Mouse (Mus musculus) forebrain, embryonic 16.5 days (tissue): ENCODE measurements around the gene Unc5cl. TPM values are rescaled to one million over a fixed set of nuclear protein-coding genes. Genes with fewer than 3 reads are reported as not detected.

Experiments used
- ATAC-seq: fragments of 200-750 bp; cut with Nextera tagmentation; 2 replicates; pipeline ENCODE4 v1.8.0; 2017; ENCODE audit warnings: mild to moderate bottlenecking, moderate library complexity
- H3K27ac ChIP-seq: fragments of 300-500 bp; sonication (generic); 2 replicates; pipeline ENCODE4 v1.5.1; 2014; ENCODE audit warnings: low read length, control low read depth
- H3K27me3 ChIP-seq: fragments of 300-500 bp; sonication (generic); replicated peaks from 2 replicates; pipeline ENCODE4 v1.6.1; 2014; ENCODE audit warnings: low read length; ENCODE audit not compliant: control insufficient read depth, insufficient read depth
- H3K36me3 ChIP-seq: fragments of 300-500 bp; sonication (generic); 2 replicates; pipeline ENCODE4 v1.6.1; 2014; ENCODE audit not compliant: control insufficient read depth, insufficient read depth
- H3K4me1 ChIP-seq: fragments of 300-500 bp; sonication (generic); replicated peaks from 2 replicates; pipeline ENCODE4 v1.6.1; 2014; ENCODE audit warnings: low read length; ENCODE audit not compliant: control insufficient read depth, insufficient read depth
- H3K4me2 ChIP-seq: fragments of 300-500 bp; sonication (generic); 2 replicates; pipeline ENCODE4 v1.6.1; 2014; ENCODE audit warnings: mild to moderate bottlenecking, low read length, control low read depth
- H3K4me3 ChIP-seq: fragments of 300-500 bp; sonication (generic); replicated peaks from 2 replicates; pipeline ENCODE4 v1.5.1; 2014; ENCODE audit warnings: mild to moderate bottlenecking, low read length, control low read depth
- H3K9ac ChIP-seq: fragments of 300-500 bp; sonication (generic); replicated peaks from 2 replicates; pipeline ENCODE4 v1.6.1; 2014; ENCODE audit warnings: low read depth, low read length, control low read depth
- H3K9me3 ChIP-seq: fragments of 300-500 bp; sonication (generic); 2 replicates; pipeline ENCODE4 v1.6.1; 2016; ENCODE audit warnings: low read length; ENCODE audit not compliant: control insufficient read depth
- WGBS: fragments of 180-500 bp; shearing (Covaris S2); extraction: QIAGEN DNeasy Blood & Tissue Kit; methylation state at CpG from one replicate; pipeline ENCODE4 v1.1.7; 2014; 5-methylcytosine and 5-hydroxymethylcytosine counted together
- polyA plus RNA-seq: library from polyadenylated mRNA; unstranded; fragments of >200 nt; fragmentation: Nextera tagmentation; extraction: Ambion mirVana; gene quantifications from 2 replicates; pipeline ENCODE4 v1.2.1, GENCODE M21; 2015

The Unc5cl gene
- polyA plus RNA-seq, 1 experiment from 2014 or later = 0.19 TPM

DNA sequence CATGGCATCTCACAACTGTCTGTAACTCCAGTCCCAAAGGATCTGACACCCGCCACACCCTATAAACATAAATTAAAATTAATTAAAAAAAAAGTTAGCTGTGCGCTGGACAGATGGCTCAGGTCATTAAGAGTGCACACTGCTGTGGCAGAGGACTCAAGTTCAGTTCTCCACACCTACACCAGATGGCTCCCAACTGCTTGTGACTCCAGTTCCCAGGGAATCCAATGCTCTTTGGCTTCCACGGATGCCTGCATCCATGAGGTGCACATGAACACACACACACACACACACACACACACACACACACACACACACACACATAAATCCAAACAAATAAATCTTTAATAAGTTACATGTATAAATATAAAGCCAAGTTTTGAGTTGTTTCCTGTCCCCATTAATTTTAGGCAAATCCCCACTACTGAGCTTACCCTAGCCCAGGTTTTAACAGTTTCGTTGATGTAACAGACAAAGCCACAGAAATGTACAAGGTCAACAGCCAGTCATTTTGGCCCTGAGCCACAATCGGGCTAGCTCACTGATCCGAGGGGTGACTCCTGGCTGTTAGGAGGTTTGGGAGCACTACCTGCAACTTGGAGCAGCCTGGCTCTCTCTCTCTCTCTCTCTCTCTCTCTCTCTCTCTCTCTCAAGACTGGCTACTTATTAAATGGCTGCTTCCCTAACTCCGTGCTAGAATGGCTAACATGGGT is 11.8 kb upstream of the Unc5cl start:
- WGBS = 69% methylated on average over 7 of the region's 7 CpGs
- no peaks in the 10 kb centered on the region for H3K4me1 ChIP-seq
- H3K9ac ChIP-seq = no peak overlapping the region
- H3K27ac ChIP-seq = no peak overlapping the region
- H3K4me2 ChIP-seq = no peak overlapping the region
- H3K36me3 ChIP-seq = no peaks in the 10 kb centered on the region
- no peaks in the 10 kb centered on the region for H3K9me3 ChIP-seq
- H3K27me3 ChIP-seq = no peaks in the 10 kb centered on the region
- no peak overlapping the region for H3K4me3 ChIP-seq
- ATAC-seq = peak; percentile 33; the same call in 1 of the 2 replicates

DNA sequence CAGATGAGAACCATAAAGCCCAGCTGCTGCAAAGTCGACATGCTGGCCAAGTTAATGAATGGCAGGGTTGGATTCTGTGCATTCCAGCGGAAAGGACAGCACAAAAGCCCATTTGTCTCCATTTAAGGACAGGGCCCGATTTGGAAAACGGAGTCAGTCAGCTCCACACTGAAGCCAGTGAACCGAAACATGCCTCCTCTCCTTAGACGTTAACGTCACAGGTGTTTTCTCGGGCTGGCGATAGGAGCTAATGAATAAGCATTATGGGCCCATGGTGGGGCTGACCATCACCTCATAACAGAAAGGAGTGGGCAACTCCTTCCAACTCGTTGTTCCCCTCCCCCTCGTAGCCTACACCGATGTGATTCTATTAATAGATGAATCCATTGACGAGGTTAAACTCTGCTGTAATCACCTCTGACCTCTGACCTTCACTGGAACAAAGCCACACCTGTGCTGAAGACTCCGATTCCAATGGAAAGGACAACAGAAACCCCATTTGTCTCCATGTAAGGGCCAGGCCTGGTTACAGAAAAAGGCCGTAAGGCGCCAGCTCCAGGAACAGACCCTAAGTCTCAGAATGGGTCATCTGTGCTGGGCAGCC is 11.1 kb upstream of the Unc5cl start:
- ATAC-seq = no peak
- no peak overlapping the region for H3K4me2 ChIP-seq
- no peak overlapping the region for H3K9ac ChIP-seq
- WGBS = 47% methylated on average over 16 of the region's 16 CpGs
- no peaks in the 10 kb centered on the region for H3K27me3 ChIP-seq
- no peaks in the 10 kb centered on the region for H3K9me3 ChIP-seq
- H3K4me3 ChIP-seq = no peak overlapping the region
- H3K36me3 ChIP-seq = no peaks in the 10 kb centered on the region
- no peaks in the 10 kb centered on the region for H3K4me1 ChIP-seq
- H3K27ac ChIP-seq = no peak overlapping the region

DNA sequence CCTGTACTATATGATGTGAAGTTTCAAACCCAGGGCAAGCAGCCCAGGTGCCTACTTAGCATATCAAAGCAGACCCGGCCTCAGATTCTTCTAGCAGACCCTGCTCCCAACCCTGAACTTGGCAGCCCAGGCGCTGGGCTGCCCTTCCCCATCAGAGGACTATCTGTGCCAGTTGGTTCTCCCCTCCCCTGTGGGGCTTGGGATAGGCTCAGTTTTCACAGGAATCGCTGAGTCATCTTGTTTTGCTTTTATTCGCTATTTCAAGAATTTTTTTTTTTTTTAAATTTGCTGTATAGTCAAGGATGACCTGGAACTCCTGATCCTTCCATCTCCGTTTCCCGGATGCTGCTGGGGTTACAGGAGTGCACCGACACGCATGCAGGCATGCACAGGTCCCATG is 7.0 kb upstream of the Unc5cl start:
- no peak for ATAC-seq
- Histone ChIP-seq H3K4me2 (no peak overlapping the region), H3K9ac (no peak overlapping the region), H3K27me3 (no peaks in the 10 kb centered on the region), H3K27ac (no peak overlapping the region), H3K9me3 (no peaks in the 10 kb centered on the region), H3K4me3 (no peak overlapping the region), H3K36me3 (no peaks in the 10 kb centered on the region), H3K4me1 (peaks cover 3% of the 10 kb centered on the region; the same call in 1 of the 2 replicates)
- 73% methylated on average over 8 of the region's 8 CpGs for WGBS

DNA sequence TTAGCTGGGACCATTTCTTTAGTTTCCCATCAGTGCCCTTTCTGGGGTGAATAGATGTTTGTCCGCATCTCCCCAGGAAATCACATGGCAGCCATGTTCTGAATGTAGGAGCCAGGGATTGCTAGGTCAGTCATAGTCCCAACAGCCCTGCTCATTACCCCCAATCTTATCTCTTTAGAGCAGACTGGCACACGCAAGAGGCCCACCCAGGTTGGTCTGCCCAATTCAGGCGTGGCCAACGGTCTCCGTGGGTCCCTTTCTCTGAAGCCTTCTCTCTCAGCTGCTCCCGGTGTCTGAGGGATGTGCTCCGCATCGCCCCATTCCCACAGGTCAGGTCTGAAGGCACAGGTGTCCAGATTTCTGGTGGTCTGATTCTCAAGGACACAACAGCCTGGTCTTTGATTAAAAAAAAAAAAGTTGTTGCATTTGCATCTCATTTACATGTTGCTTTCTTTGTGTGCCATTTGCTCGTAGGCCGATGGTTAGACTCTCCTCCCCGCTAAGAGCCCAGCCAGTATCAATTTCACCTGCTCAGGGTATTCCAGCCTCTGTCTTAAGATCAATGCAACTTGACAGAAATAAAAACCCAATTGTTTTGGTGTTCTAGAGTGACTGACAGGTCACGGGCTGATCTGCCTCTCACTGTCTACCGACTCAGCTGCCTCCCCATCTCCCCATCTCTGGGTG is 3.9 kb upstream of the Unc5cl start:
- H3K4me3 ChIP-seq = no peak overlapping the region
- no peak overlapping the region for H3K4me2 ChIP-seq
- no peak overlapping the region for H3K27ac ChIP-seq
- H3K27me3 ChIP-seq = no peaks in the 10 kb centered on the region
- no peak for ATAC-seq
- no peaks in the 10 kb centered on the region for H3K9me3 ChIP-seq
- 68% methylated on average over 13 of the region's 13 CpGs for WGBS
- H3K9ac ChIP-seq = no peak overlapping the region
- no peaks in the 10 kb centered on the region for H3K36me3 ChIP-seq
- H3K4me1 ChIP-seq = peaks cover 3% of the 10 kb centered on the region; the same call in 1 of the 2 replicates

DNA sequence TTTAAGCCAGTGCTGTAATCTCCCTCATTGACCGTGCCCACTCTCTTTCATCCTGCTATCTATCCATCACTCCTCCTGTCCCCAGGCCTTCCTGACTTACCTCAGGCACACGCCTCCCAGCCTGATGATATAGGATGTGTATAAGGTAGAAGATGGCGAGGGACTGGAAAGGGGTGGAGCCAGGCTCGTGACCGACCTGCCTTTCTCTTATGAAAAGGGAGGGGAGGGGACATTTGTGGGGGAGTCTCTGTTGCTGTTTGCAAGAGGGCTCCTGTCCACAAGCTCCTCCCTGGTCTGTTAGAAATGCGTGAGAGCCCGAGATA is 3.4 kb upstream of the Unc5cl start, which contains the start of gene Tspo2:
TSS of gene Tspo2 (minus strand) at position 170 of the 323 bp plus-strand sequence.
- Histone ChIP-seq H3K27ac (no peak within 1 kb of the TSS), H3K9me3 (no peaks in the 10 kb centered on the region), H3K36me3 (no peaks in the 10 kb centered on the region), H3K4me3 (no peak within 1 kb of the TSS), H3K9ac (no peak within 1 kb of the TSS), H3K4me2 (no peak within 1 kb of the TSS), H3K27me3 (no peaks in the 10 kb centered on the region), H3K4me1 (peaks cover 3% of the 10 kb centered on the region; the same call in 1 of the 2 replicates)
- ATAC-seq = no peak
- 66% methylated on average over 7 of the region's 7 CpGs for WGBS

DNA sequence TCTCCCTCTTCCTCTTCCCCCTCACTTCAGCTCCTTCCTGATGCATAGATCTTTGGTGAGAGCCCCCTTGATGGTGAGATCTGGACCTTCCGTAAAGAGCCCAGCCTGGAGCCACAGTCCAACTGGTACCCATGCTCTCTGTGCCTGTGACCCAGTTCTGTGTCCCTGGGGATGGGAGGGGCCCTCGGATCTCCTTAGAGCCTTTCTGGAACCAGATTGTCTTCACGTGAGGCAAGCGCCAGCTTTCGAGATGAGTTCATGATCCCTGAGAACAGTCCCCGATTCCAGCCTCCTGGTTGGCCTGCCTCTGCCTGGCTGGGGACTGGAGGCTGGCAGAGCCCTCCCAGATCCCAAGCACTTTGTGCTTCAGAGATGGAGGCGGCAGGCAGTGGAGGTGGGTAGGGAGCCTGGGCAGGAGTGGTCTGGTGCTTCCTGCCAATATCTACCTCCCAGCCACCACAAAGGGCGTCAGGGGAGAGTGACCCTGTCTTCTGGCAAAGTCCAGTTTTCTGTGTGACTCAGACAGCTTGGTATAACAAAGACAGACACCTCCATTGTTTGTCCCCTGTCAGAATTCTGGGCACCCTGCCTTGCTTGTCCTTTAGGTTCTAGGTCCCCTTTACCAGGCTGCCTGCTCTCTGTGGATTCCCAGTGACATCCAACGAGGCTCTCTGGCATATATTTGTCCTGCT is 2.8 kb upstream of the Unc5cl start:
- H3K9me3 ChIP-seq = no peaks in the 10 kb centered on the region
- no peak overlapping the region for H3K4me2 ChIP-seq
- H3K36me3 ChIP-seq = no peaks in the 10 kb centered on the region
- 53% methylated on average over 9 of the region's 9 CpGs for WGBS
- H3K4me3 ChIP-seq = no peak overlapping the region
- no peaks in the 10 kb centered on the region for H3K27me3 ChIP-seq
- H3K4me1 ChIP-seq = peaks cover 3% of the 10 kb centered on the region; the same call in 1 of the 2 replicates
- no peak for ATAC-seq
- H3K9ac ChIP-seq = no peak overlapping the region
- no peak overlapping the region for H3K27ac ChIP-seq

DNA sequence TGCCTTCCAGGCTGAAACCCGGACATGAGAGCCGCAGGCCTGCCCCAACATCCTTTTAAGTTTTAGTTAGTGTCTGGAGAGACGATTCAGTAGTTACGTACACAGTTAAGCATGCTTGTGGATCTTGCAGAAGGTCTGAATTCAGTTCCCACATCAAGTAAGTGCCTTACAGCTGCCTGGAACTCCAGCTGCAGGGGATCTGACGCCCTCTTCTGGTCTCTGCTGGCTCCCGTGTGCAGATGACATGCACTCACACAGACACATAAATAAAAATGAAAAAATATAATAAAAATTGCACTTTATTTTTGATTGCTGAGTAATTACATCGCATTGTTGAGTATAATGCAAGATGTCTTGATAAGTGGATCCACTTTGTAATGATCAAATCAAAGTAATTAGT is 1.2 kb upstream of the Unc5cl start:
- no peaks in the 10 kb centered on the region for H3K27me3 ChIP-seq
- H3K36me3 ChIP-seq = no peaks in the 10 kb centered on the region
- 78% methylated on average over 7 of the region's 7 CpGs for WGBS

DNA sequence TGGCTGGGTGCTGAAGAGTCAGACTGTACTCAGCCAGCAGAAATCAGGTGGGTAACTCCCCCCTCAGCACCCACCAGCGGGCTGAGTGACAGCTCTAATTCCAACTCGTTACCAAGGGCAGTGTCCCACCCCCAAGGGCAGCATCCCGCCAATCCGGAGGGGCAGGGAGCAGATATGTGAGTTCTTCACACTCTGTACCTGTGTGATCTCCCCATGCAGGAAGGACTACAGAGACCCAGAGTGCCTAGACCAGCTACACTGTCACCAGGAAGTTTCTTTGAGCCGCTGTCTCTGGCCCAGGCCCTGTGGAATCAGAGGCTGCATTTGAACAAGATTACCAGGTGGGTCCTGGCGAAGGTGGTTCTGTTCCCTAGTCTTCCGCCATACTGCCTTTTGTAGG is 511 bp upstream of the Unc5cl start:
- H3K9ac ChIP-seq = no peak overlapping the region
- H3K9me3 ChIP-seq = no peaks in the 10 kb centered on the region
- 51% methylated on average over 7 of the region's 7 CpGs for WGBS
- ATAC-seq = no peak
- H3K27me3 ChIP-seq = no peaks in the 10 kb centered on the region
- no peak overlapping the region for H3K4me2 ChIP-seq
- peaks cover 3% of the 10 kb centered on the region; the same call in 1 of the 2 replicates for H3K4me1 ChIP-seq
- H3K27ac ChIP-seq = no peak overlapping the region
- H3K36me3 ChIP-seq = no peaks in the 10 kb centered on the region
- no peak overlapping the region for H3K4me3 ChIP-seq

More for the DNA sequence above, 1.2 kb upstream of the Unc5cl start:
- Histone ChIP-seq H3K4me2 (no peak overlapping the region), H3K9me3 (no peaks in the 10 kb centered on the region), H3K4me1 (peaks cover 3% of the 10 kb centered on the region; the same call in 1 of the 2 replicates), H3K9ac (no peak overlapping the region), H3K4me3 (no peak overlapping the region), H3K27ac (no peak overlapping the region)
- ATAC-seq = no peak

DNA sequence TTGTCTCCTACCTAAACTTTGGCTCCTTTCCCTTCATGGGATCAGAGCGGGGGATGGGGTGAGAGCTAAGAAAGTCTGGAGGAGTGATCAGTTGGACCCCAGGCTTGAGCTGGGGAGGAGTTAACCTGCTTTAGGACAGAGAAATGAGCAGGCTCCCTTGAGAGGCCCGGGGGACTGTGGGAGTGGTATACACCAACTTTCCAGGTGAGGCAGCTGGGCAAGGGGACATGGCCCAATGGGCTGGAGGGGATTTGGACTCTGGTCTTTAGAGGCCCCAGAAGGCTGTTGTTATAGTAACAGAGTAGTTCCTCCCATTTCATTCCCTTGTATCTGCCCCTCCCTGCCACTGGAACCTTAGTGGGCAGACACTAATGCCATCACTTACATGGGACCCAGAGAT is 1.3 kb downstream of the Unc5cl start:
- ATAC-seq = no peak
- WGBS = 95% methylated on average over 2 of the region's 2 CpGs

More for the DNA sequence above, 1.3 kb downstream of the Unc5cl start:
- Histone ChIP-seq H3K4me1 (peaks cover 3% of the 10 kb centered on the region; the same call in 1 of the 2 replicates), H3K27ac (no peak overlapping the region), H3K36me3 (no peaks in the 10 kb centered on the region), H3K27me3 (no peaks in the 10 kb centered on the region), H3K9me3 (no peaks in the 10 kb centered on the region), H3K4me3 (no peak overlapping the region), H3K9ac (no peak overlapping the region), H3K4me2 (no peak overlapping the region)
